Mouse (Mus musculus) heart, adult 2 months (tissue): Measurements from ENCODE around the gene Pigq. TPM values are rescaled to one million over a fixed set of nuclear protein-coding genes. Genes with fewer than 3 reads are reported as not detected.

ENCODE experiments used
- DNase-seq, 2 experiments: peaks; one replicate each; pipeline ENCODE4 v3.0.0; 2021
- H3K27ac ChIP-seq: fragments of 200-600 bp; 2 replicates; pipeline ENCODE4 v1.8.1; 2022
- H3K27me3 ChIP-seq: fragments of 200-500 bp; 2 replicates; pipeline ENCODE4 v1.6.1; 2012; ENCODE audit warnings: mild to moderate bottlenecking, low read length, inconsistent platforms, mixed read lengths; ENCODE audit not compliant: control insufficient read depth, insufficient read depth
- H3K36me3 ChIP-seq: fragments of 200-500 bp; 2 replicates; pipeline ENCODE4 v1.6.1; 2012; ENCODE audit warnings: low read length, inconsistent platforms; ENCODE audit not compliant: control insufficient read depth, insufficient read depth
- H3K4me1 ChIP-seq: fragments of 200-500 bp; 2 replicates; pipeline ENCODE4 v1.6.1; 2011; ENCODE audit warnings: low read length; ENCODE audit not compliant: control insufficient read depth, insufficient read depth
- H3K4me3 ChIP-seq: fragments of 200-600 bp; 2 replicates; pipeline ENCODE4 v1.8.1; 2022
- H3K79me2 ChIP-seq: fragments of 200-500 bp; replicated peaks from 2 replicates; pipeline ENCODE4 v1.6.1; 2012; ENCODE audit warnings: mild to moderate bottlenecking, inconsistent platforms, low read length, moderate library complexity, mixed read lengths; ENCODE audit not compliant: control insufficient read depth, insufficient read depth
- H3K9ac ChIP-seq: fragments of 200-500 bp; 2 replicates; pipeline ENCODE4 v1.6.1; 2012; ENCODE audit warnings: low read depth, mild to moderate bottlenecking, control low read depth, inconsistent platforms, low read length, mixed read lengths
- CTCF ChIP-seq: fragments of 200-600 bp; IDR thresholded peaks from 2 replicates; pipeline ENCODE4 v1.8.1; 2022; ENCODE audit warnings: antibody characterized with exemption, mild to moderate bottlenecking, moderate library complexity
- EP300 ChIP-seq: fragments of 200-500 bp; IDR thresholded peaks from 2 replicates; pipeline ENCODE4 v1.6.1; 2011; ENCODE audit warnings: low read depth, low read length, control low read depth; ENCODE audit not compliant: insufficient read depth
- POLR2A ChIP-seq: fragments of 200-500 bp; IDR thresholded peaks from 2 replicates; pipeline ENCODE4 v1.6.1; 2011; ENCODE audit warnings: mild to moderate bottlenecking, low read depth, low read length, control low read depth; ENCODE audit not compliant: insufficient read depth
- WGBS: fragments of 180-500 bp; shearing (Covaris S2); methylation state at CpG from one replicate; pipeline ENCODE4 v1.1.7; 2018; 5-methylcytosine and 5-hydroxymethylcytosine counted together
- intact Hi-C: fragments of 180-260 bp; cut with DNase I; formaldehyde crosslinking; loops from one replicate; pipeline ENCODE4 v1.15.1; 2025
- polyA plus RNA-seq: library from polyadenylated mRNA; depleted of rRNA; stranded (reverse); fragments of >200 nt; gene quantifications from 2 replicates; pipeline ENCODE4 v1.2.3, GENCODE M21; 2012; rRNA removed
- total RNA-seq, 2 experiments: library from RNA; stranded (reverse); gene quantifications; 2 replicates each; pipeline ENCODE4 v1.2.3; 2021

The Pigq gene
- total and polyA plus RNA-seq, 3 experiments = 40.8 to 74.7 (median 48.7) TPM

- intact Hi-C loops = no loop called here
- Histone ChIP-seq H3K4me1 (peaks cover 6% of the 10 kb centered on the region; the same call in 1 of the 2 replicates), H3K79me2 (no peaks in the 10 kb centered on the region), H3K27ac (no peak overlapping the region), H3K4me3 (no peak overlapping the region), H3K36me3 (no peaks in the 10 kb centered on the region), H3K9ac (no peak overlapping the region), H3K27me3 (no peaks in the 10 kb centered on the region)
- WGBS = 92% methylated on average over 32 of the region's 32 CpGs
- DNase-seq = no peak
- TF ChIP-seq EP300 = no peak
- TF ChIP-seq CTCF = no peak
- no peak for TF ChIP-seq POLR2A
These were observed 66.8 kb downstream of the Pigq start for GRCm38 (mm10) chr17:25877741-25878610.

- no peak for TF ChIP-seq CTCF
- TF ChIP-seq POLR2A = no peak
- no peak for TF ChIP-seq EP300
These were observed 67.7 kb downstream of the Pigq start for GRCm38 (mm10) chr17:25877025-25877424.

More at GRCm38 (mm10) chr17:25877025-25877424, 67.7 kb downstream of the Pigq start:
- Histone ChIP-seq H3K27me3 (no peaks in the 10 kb centered on the region), H3K4me3 (no peak overlapping the region), H3K9ac (no peak overlapping the region), H3K4me1 (peaks cover 6% of the 10 kb centered on the region; the same call in 1 of the 2 replicates), H3K27ac (no peak overlapping the region), H3K79me2 (no peaks in the 10 kb centered on the region), H3K36me3 (no peaks in the 10 kb centered on the region)
- WGBS = 69% methylated on average over 3 of the region's 3 CpGs
- intact Hi-C loops = no loop called here
- DNase-seq = no peak

Other genes with a start within 250 kb of the Pigq start
Only the 30 nearest of the 32 such genes appear.
- 1 to 10 TPM; 4.2 to 5.1 TPM for gene Rpusd1, start 217.3 kb downstream of the Pigq start, total RNA-seq
- gene Rpusd1, start 217.3 kb downstream of the Pigq start, polyA plus RNA-seq = 18.0 and 18.3 TPM in 2 replicates
- not detected for gene Mslnl, start 208.9 kb downstream of the Pigq start, total RNA-seq
- 0.10 and 0.26 TPM in 2 replicates for gene Mslnl, start 208.9 kb downstream of the Pigq start, polyA plus RNA-seq
- gene Msln, start 190.6 kb downstream of the Pigq start, total RNA-seq = 10 to 100 TPM; 13.2 to 16.6 TPM
- gene Msln, start 190.6 kb downstream of the Pigq start, polyA plus RNA-seq = 24.7 and 25.6 TPM in 2 replicates
- 10 to 100 TPM; 42.1 to 45.1 TPM for gene Narfl, start 171.2 kb downstream of the Pigq start, total RNA-seq
- gene Narfl, start 171.2 kb downstream of the Pigq start, polyA plus RNA-seq = 36.4 and 52.6 TPM in 2 replicates
- gene Haghl, start 159.3 kb downstream of the Pigq start, total RNA-seq = 1 to 10 TPM; 6.4 to 7.7 TPM
- gene Haghl, start 159.3 kb downstream of the Pigq start, polyA plus RNA-seq = 19.5 and 23.4 TPM in 2 replicates
- gene Ccdc78, start 158.4 kb downstream of the Pigq start, total RNA-seq = not detected
- 1.1 TPM in 1 of 2 replicates, not detected in the other for gene Ccdc78, start 158.4 kb downstream of the Pigq start, polyA plus RNA-seq
- gene Fam173a, start 152.0 kb downstream of the Pigq start, total RNA-seq = 10 to 100 TPM; 30.8 to 38.3 TPM
- 49.7 and 63.6 TPM in 2 replicates for gene Fam173a, start 152.0 kb downstream of the Pigq start, polyA plus RNA-seq
- not detected for gene AC134908.4, start 149.3 kb downstream of the Pigq start, total RNA-seq
- not detected in 2 replicates for gene AC134908.4, start 149.3 kb downstream of the Pigq start, polyA plus RNA-seq
- gene Metrn, start 147.8 kb downstream of the Pigq start, total RNA-seq = 10 to 100 TPM; 49.0 to 54.6 TPM
- gene Metrn, start 147.8 kb downstream of the Pigq start, polyA plus RNA-seq = 43.3 and 47.9 TPM in 2 replicates
- gene Fbxl16, start 135.9 kb downstream of the Pigq start, total RNA-seq = 1 to 10 TPM; 1.1 to 1.4 TPM
- 2.3 and 3.2 TPM in 2 replicates for gene Fbxl16, start 135.9 kb downstream of the Pigq start, polyA plus RNA-seq
- gene Wdr24, start 121.3 kb downstream of the Pigq start, total RNA-seq = 10 to 100 TPM; 11.0 to 11.1 TPM
- 20.4 and 22.9 TPM in 2 replicates for gene Wdr24, start 121.3 kb downstream of the Pigq start, polyA plus RNA-seq
- 10 to 100 TPM; 32.7 to 36.9 TPM for gene Jmjd8, start 116.1 kb downstream of the Pigq start, total RNA-seq
- gene Jmjd8, start 116.1 kb downstream of the Pigq start, polyA plus RNA-seq = 47.2 and 48.9 TPM in 2 replicates
- gene Stub1, start 111.5 kb downstream of the Pigq start, total RNA-seq = 100 to 1,000 TPM; 105 to 129 TPM
- gene Stub1, start 111.5 kb downstream of the Pigq start, polyA plus RNA-seq = 147 and 174 TPM in 2 replicates
- gene Rhbdl1, start 107.6 kb downstream of the Pigq start, total RNA-seq = under 1 TPM; 0.55 to 0.82 TPM
- gene Rhbdl1, start 107.6 kb downstream of the Pigq start, polyA plus RNA-seq = 3.8 and 4.9 TPM in 2 replicates
- gene Gm20683, start 103.2 kb downstream of the Pigq start, total RNA-seq = 1 to 10 TPM; 2.4 to 2.9 TPM
- gene Gm20683, start 103.2 kb downstream of the Pigq start, polyA plus RNA-seq = 13.9 and 21.6 TPM in 2 replicates
- gene Rhot2, start 100.1 kb downstream of the Pigq start, total RNA-seq = 100 to 1,000 TPM; 120 to 139 TPM
- gene Rhot2, start 100.1 kb downstream of the Pigq start, polyA plus RNA-seq = 209 and 257 TPM in 2 replicates
- 1 to 10 TPM; 1.2 to 1.3 TPM for gene Wdr90, start 83.4 kb downstream of the Pigq start, total RNA-seq
- gene Wdr90, start 83.4 kb downstream of the Pigq start, polyA plus RNA-seq = 8.0 and 8.5 TPM in 2 replicates
- gene Mcrip2, start 76.2 kb downstream of the Pigq start, total RNA-seq = 100 to 1,000 TPM; 234 to 288 TPM
- gene Mcrip2, start 76.2 kb downstream of the Pigq start, polyA plus RNA-seq = 189 and 254 TPM in 2 replicates
- gene Mettl26, start 69.9 kb downstream of the Pigq start, total RNA-seq = 10 to 100 TPM; 12.7 TPM
- gene Mettl26, start 69.9 kb downstream of the Pigq start, polyA plus RNA-seq = 24.8 and 30.5 TPM in 2 replicates
- gene Wfikkn1, start 64.1 kb downstream of the Pigq start, total RNA-seq = under 1 TPM; 0.50 to 0.82 TPM
- 0.29 and 0.44 TPM in 2 replicates for gene Wfikkn1, start 64.1 kb downstream of the Pigq start, polyA plus RNA-seq
- gene Rab40c, start 25.2 kb downstream of the Pigq start, total RNA-seq = 10 to 100 TPM; 15.2 to 17.6 TPM
- 20.5 and 33.8 TPM in 2 replicates for gene Rab40c, start 25.2 kb downstream of the Pigq start, polyA plus RNA-seq
- under 1 TPM; 0.10 to 0.30 TPM for gene Nhlrc4, start within 50 bp of the Pigq start, total RNA-seq
- 0.15 and 2.8 TPM in 2 replicates for gene Nhlrc4, start within 50 bp of the Pigq start, polyA plus RNA-seq
- under 1 TPM; 0.27 to 0.37 TPM for gene A930017K11Rik, start 7.6 kb upstream of the Pigq start, total RNA-seq
- 0.44 and 0.61 TPM in 2 replicates for gene A930017K11Rik, start 7.6 kb upstream of the Pigq start, polyA plus RNA-seq
- 1 to 10 TPM; 6.1 to 7.4 TPM for gene Capn15, start 40.9 kb upstream of the Pigq start, total RNA-seq
- 15.1 and 15.5 TPM in 2 replicates for gene Capn15, start 40.9 kb upstream of the Pigq start, polyA plus RNA-seq
- gene Rab11fip3, start 124.6 kb upstream of the Pigq start, total RNA-seq = 10 to 100 TPM; 29.7 to 30.5 TPM
- gene Rab11fip3, start 124.6 kb upstream of the Pigq start, polyA plus RNA-seq = 29.3 and 33.1 TPM in 2 replicates
- gene Decr2, start 145.4 kb upstream of the Pigq start, total RNA-seq = 1 to 10 TPM; 9.2 to 9.5 TPM
- 13.9 and 23.3 TPM in 2 replicates for gene Decr2, start 145.4 kb upstream of the Pigq start, polyA plus RNA-seq
- 1 to 10 TPM; 3.7 to 4.4 TPM for gene Nme4, start 150.7 kb upstream of the Pigq start, total RNA-seq
- 13.8 and 21.4 TPM in 2 replicates for gene Nme4, start 150.7 kb upstream of the Pigq start, polyA plus RNA-seq
- gene Tmem8, start 168.4 kb upstream of the Pigq start, total RNA-seq = 1 to 10 TPM; 3.8 to 5.3 TPM
- 10.5 and 11.6 TPM in 2 replicates for gene Tmem8, start 168.4 kb upstream of the Pigq start, polyA plus RNA-seq
- 100 to 1,000 TPM; 131 to 154 TPM for gene Mrpl28, start 178.6 kb upstream of the Pigq start, total RNA-seq
- gene Mrpl28, start 178.6 kb upstream of the Pigq start, polyA plus RNA-seq = 131 and 156 TPM in 2 replicates
- 10 to 100 TPM; 16.5 to 18.2 TPM for gene Axin1, start 193.8 kb upstream of the Pigq start, total RNA-seq
- 7.6 and 9.1 TPM in 2 replicates for gene Axin1, start 193.8 kb upstream of the Pigq start, polyA plus RNA-seq